Mouse (Mus musculus) brain, embryonic 14.5 days (tissue): ENCODE results near the gene Tex36.

Experiments
- CTCF ChIP-seq: fragments of 200-500 bp; IDR thresholded peaks from 2 replicates; pipeline ENCODE4 v1.5.1; 2012; ENCODE audit warnings: inconsistent platforms, mild to moderate bottlenecking, moderate library complexity, borderline replicate concordance; ENCODE audit not compliant: insufficient read depth, insufficient read length; ENCODE audit errors: extremely low read depth
- POLR2A ChIP-seq: fragments of 200-500 bp; IDR thresholded peaks from 2 replicates; pipeline ENCODE4 v1.6.1; 2012; ENCODE audit warnings: mild to moderate bottlenecking, inconsistent platforms, borderline replicate concordance; ENCODE audit not compliant: poor library complexity, insufficient read depth, insufficient read length, severe bottlenecking; ENCODE audit errors: extremely low read depth

GRCm38 (mm10) chr7:133564600-133564999 is 37.4 kb downstream of the Tex36 start:
- TF ChIP-seq POLR2A (no peak), CTCF (no peak)
